Mouse (Mus musculus): ENCODE results near the gene Myo10. TPM values are rescaled to one million over a fixed set of nuclear protein-coding genes. Genes with fewer than 3 reads are reported as not detected.

The Myo10 gene
- polyA plus RNA-seq, 1 experiment from 2014 or later, result 77.7 TPM

GRCm38 (mm10) chr15:25695883-25696282 lies 73.6 kb downstream of the Myo10 start:
- Histone ChIP-seq H3K9ac (replicated peaks) (no peak overlapping the region), H3K27ac (replicated peaks) (no peak overlapping the region), H3K9me3 (no peaks in the 10 kb centered on the region), H3K4me1 (peaks cover 9% of the 10 kb centered on the region; the same call in 1 of the 2 replicates), H3K4me3 (no peak overlapping the region), H3K4me2 (replicated peaks) (no peak overlapping the region), H3K36me3 (no peaks in the 10 kb centered on the region), H3K27me3 (no peaks in the 10 kb centered on the region; the same call in 1 of the 2 replicates)
- 82% methylated on average over 7 of the region's 7 CpGs for WGBS
- ATAC-seq (ENCODE audit: low FRiP score, low read depth), result no peak

DNA sequence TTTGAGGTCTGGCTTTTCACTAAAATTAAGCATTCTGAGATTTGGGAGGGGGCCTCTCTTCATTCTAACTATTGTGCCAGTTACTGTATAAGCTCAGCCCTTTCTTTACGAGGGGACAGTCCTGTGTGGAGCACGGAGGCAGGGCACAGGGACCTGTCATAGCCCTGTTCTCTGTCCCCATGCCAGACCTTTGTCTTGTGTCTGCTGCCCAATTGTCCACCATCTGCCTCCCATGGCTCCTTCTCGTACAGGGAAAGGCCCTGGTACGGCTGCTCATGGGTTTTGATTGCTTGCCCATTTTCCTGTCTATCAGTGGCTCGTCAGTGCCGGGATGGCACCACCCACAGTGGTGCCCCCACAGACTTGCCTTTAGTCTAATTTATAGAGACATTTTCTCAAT lies 74.3 kb downstream of the Myo10 start:
- no peak overlapping the region for H3K4me2 ChIP-seq (replicated peaks)
- H3K9ac ChIP-seq (replicated peaks), result no peak overlapping the region
- H3K4me3 ChIP-seq, result no peak overlapping the region
- ATAC-seq (ENCODE audit: low FRiP score, low read depth), result no peak
- no peaks in the 10 kb centered on the region; the same call in 1 of the 2 replicates for H3K27me3 ChIP-seq
- WGBS, result 97% methylated on average over 6 of the region's 6 CpGs
- H3K4me1 ChIP-seq, result 0 out of 2 replicates have a peak, but pooled peaks cover 5% of the 10 kb centered on the region
- no peaks in the 10 kb centered on the region for H3K9me3 ChIP-seq
- peaks cover 2% of the 10 kb centered on the region; the same call in 1 of the 2 replicates for H3K36me3 ChIP-seq
- H3K27ac ChIP-seq (replicated peaks), result no peak overlapping the region

GRCm38 (mm10) chr15:25699032-25699557 lies 76.8 kb downstream of the Myo10 start:
- ATAC-seq (ENCODE audit: low FRiP score, low read depth), result no peak
- Histone ChIP-seq H3K9ac (replicated peaks) (no peak overlapping the region), H3K4me1 (no peaks in the 10 kb centered on the region), H3K4me2 (replicated peaks) (no peak overlapping the region), H3K36me3 (peaks cover 14% of the 10 kb centered on the region), H3K27me3 (no peaks in the 10 kb centered on the region), H3K27ac (replicated peaks) (no peak overlapping the region), H3K9me3 (peaks cover 3% of the 10 kb centered on the region; the same call in 1 of the 2 replicates), H3K4me3 (no peak overlapping the region)
- WGBS, result 83% methylated on average over 4 of the region's 4 CpGs

- H3K36me3 ChIP-seq, result peaks cover 21% of the 10 kb centered on the region
- ATAC-seq (ENCODE audit: low FRiP score, low read depth), result no peak
- no peaks in the 10 kb centered on the region for H3K4me1 ChIP-seq
- no peak overlapping the region for H3K4me3 ChIP-seq
- H3K9me3 ChIP-seq, result peaks cover 3% of the 10 kb centered on the region; the same call in 1 of the 2 replicates
- no peak overlapping the region for H3K9ac ChIP-seq (replicated peaks)
- no peak overlapping the region for H3K4me2 ChIP-seq (replicated peaks)
- no peak overlapping the region for H3K27ac ChIP-seq (replicated peaks)
- WGBS, result 95% methylated on average over 5 of the region's 5 CpGs
- H3K27me3 ChIP-seq, result no peaks in the 10 kb centered on the region
These were observed 80.3 kb downstream of the Myo10 start for GRCm38 (mm10) chr15:25702602-25703001.

DNA sequence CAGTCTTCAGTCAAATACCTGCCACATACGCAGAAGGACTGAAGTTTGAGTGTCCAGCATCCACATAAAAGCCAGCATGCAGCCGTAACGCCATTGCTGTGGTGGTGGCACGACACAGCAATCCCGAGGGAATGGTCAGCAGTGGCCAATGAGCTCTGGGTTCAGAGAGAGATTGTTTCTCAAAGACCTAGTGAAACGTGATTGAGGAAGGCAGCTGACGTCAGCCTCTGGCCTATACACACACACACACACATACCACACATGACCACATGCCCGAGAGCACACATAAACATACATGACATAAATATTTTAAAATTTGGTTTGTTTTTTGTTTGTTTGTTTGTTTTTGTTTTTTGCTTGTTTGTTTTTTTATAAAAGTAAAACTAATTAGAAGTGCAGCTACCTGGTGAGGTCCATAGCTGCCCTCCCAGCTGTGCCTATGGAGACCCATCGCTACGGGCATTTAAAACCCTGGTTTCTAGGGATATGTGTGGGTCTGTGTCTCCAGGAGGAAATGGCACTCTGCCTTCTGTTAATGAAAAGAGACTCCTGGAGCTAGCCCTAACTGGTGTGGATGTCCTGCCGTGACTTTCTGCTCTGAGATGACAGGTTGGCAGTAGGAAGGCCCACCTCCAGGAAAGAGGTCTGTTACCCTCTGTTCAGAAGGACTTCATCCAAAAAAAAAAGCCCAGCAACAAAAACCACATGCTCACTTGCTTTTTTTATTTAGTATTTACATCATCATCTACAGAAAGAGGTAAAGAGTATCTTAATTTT lies 82.7 kb downstream of the Myo10 start:
- Histone ChIP-seq H3K9ac (replicated peaks) (no peak overlapping the region), H3K27me3 (no peaks in the 10 kb centered on the region), H3K27ac (replicated peaks) (no peak overlapping the region), H3K4me2 (replicated peaks) (no peak overlapping the region), H3K4me1 (no peaks in the 10 kb centered on the region), H3K36me3 (peaks cover 21% of the 10 kb centered on the region), H3K4me3 (no peak overlapping the region), H3K9me3 (peaks cover 3% of the 10 kb centered on the region; the same call in 1 of the 2 replicates)
- no peak for ATAC-seq (ENCODE audit: low FRiP score, low read depth)
- 87% methylated on average over 11 of the region's 11 CpGs for WGBS

GRCm38 (mm10) chr15:25706874-25707554 lies 84.7 kb downstream of the Myo10 start:
- Histone ChIP-seq H3K27me3 (no peaks in the 10 kb centered on the region), H3K4me2 (replicated peaks) (no peak overlapping the region), H3K9me3 (peaks cover 3% of the 10 kb centered on the region; the same call in 1 of the 2 replicates), H3K9ac (replicated peaks) (no peak overlapping the region), H3K4me3 (no peak overlapping the region), H3K27ac (replicated peaks) (no peak overlapping the region), H3K4me1 (no peaks in the 10 kb centered on the region), H3K36me3 (peaks cover 17% of the 10 kb centered on the region)
- 88% methylated on average over 19 of the region's 19 CpGs for WGBS
- no peak for ATAC-seq (ENCODE audit: low FRiP score, low read depth)

DNA sequence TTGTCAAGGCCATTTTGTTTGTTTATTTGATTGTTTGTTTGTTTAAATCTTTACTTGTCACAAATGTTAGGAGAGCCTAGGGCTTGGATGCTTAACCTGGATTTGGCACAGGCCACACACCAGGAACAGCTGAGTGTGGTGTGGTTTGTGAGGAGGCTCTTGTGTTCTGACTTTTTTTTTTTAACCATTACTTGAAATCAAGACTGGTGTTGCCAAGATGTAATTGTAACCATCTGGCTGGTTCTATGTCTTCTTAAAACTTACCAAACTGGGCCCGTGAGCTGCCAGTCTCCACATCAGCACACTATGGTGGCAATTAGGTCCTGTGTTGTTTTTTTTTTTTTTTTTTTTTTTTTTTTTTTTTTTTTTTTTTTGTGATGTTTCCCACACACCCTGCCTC lies 85.6 kb downstream of the Myo10 start:
- no peaks in the 10 kb centered on the region for H3K4me1 ChIP-seq
- H3K4me2 ChIP-seq (replicated peaks), result no peak overlapping the region
- 87% methylated on average over 1 of the region's 1 CpGs for WGBS
- no peak for ATAC-seq (ENCODE audit: low FRiP score, low read depth)
- H3K9me3 ChIP-seq, result no peaks in the 10 kb centered on the region
- H3K4me3 ChIP-seq, result no peak overlapping the region
- H3K27ac ChIP-seq (replicated peaks), result no peak overlapping the region
- H3K36me3 ChIP-seq, result peaks cover 9% of the 10 kb centered on the region
- H3K27me3 ChIP-seq, result no peaks in the 10 kb centered on the region
- H3K9ac ChIP-seq (replicated peaks), result no peak overlapping the region

- H3K4me3 ChIP-seq, result no peak overlapping the region
- H3K9me3 ChIP-seq, result no peaks in the 10 kb centered on the region
- H3K9ac ChIP-seq (replicated peaks), result no peak overlapping the region
- H3K4me2 ChIP-seq (replicated peaks), result no peak overlapping the region
- no peak overlapping the region for H3K27ac ChIP-seq (replicated peaks)
- WGBS, result 96% methylated on average over 10 of the region's 10 CpGs
- H3K4me1 ChIP-seq, result peaks cover 10% of the 10 kb centered on the region
- no peaks in the 10 kb centered on the region for H3K27me3 ChIP-seq
- peaks cover 3% of the 10 kb centered on the region; the same call in 1 of the 2 replicates for H3K36me3 ChIP-seq
- no peak for ATAC-seq (ENCODE audit: low FRiP score, low read depth)
These were observed 88.6 kb downstream of the Myo10 start for GRCm38 (mm10) chr15:25710876-25711275.

GRCm38 (mm10) chr15:25712877-25713276 lies 90.6 kb downstream of the Myo10 start:
- Histone ChIP-seq H3K9ac (replicated peaks) (no peak overlapping the region), H3K36me3 (no peaks in the 10 kb centered on the region), H3K4me3 (no peak overlapping the region), H3K27ac (replicated peaks) (no peak overlapping the region), H3K4me2 (replicated peaks) (no peak overlapping the region), H3K4me1 (peaks cover 16% of the 10 kb centered on the region), H3K9me3 (no peaks in the 10 kb centered on the region), H3K27me3 (no peaks in the 10 kb centered on the region)
- 63% methylated on average over 4 of the region's 4 CpGs for WGBS
- no peak for ATAC-seq (ENCODE audit: low FRiP score, low read depth)

DNA sequence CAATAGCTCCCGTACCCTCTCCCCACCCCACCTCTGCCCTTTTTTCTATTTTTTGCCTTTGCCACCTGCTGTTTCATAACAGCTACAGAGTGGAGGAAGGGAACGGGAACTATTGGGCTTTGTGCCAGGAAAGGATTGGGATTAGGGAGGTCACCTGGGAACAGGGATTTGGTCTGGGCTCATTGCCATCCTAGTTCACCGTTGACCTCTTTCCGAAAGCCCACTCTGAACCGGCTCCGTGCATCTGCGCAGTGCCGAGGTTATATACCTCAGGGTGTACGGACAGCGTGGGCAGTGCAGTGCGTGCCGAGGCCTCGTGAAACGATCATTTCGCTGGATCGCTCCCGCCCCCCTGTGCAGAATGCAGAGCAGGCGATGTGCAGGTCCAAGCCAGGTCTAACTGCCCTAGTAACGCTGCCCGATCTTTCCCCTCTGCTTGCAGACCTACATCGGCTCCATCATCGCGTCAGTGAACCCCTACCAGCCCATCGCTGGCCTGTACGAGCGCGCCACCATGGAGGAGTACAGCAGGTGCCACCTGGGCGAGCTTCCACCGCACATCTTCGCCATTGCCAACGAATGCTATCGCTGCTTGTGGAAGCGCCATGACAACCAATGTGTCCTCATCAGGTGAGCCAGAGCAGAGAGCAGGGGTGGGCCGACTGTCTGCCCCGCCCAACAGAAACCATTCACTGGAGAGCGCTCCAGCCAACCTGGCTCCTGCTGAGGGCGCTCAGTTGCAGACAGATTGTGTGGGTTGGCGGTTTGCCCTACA lies 91.4 kb downstream of the Myo10 start:
- Histone ChIP-seq H3K36me3 (no peaks in the 10 kb centered on the region), H3K4me1 (peaks cover 16% of the 10 kb centered on the region), H3K27ac (replicated peaks) (no peak overlapping the region), H3K9me3 (no peaks in the 10 kb centered on the region), H3K27me3 (no peaks in the 10 kb centered on the region), H3K9ac (replicated peaks) (no peak overlapping the region), H3K4me3 (peak overlapping the region; percentile 24), H3K4me2 (replicated peaks) (peak overlapping the region; percentile 43)
- WGBS, result 43% methylated on average over 38 of the region's 38 CpGs
- peak; percentile 42 for ATAC-seq (ENCODE audit: low FRiP score, low read depth)

DNA sequence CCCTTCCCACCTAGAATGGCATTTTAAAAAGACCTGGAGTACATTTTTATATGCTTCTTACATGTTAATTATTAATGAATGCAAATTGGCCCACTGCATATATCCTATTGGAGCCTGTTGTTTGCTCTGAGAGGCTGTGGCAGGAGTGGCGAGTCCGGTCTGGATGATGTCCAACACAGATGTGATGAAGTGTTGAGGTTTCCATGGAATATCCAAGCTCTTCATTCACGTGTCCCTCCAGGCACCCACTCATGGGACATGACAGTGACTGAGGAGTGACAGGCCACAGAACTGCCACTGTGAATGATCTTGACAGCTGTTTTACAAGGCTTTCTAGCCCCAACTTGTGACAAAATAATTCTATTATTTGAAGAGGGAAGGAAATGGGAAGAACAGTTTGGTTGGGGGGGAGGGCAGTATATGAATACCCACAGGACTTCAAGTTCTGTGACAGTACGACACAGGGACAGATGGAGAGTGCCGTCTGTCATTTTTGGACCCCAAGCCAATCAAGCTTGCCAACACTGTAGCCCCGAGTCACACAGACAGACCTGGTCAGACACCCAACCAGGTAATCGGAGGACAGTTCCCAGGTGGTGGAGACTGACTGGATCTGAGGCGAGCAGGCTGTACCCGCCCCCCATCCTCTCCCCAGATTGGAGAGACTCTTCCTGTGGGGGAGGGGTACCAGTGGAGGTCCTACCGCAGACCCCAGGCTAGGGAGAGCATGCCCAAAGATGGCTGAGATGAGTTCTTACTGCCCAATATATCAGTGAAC lies 93.1 kb downstream of the Myo10 start:
- Histone ChIP-seq H3K9me3 (no peaks in the 10 kb centered on the region), H3K4me2 (replicated peaks) (no peak overlapping the region), H3K36me3 (no peaks in the 10 kb centered on the region), H3K4me1 (peaks cover 16% of the 10 kb centered on the region), H3K4me3 (no peak overlapping the region), H3K9ac (replicated peaks) (no peak overlapping the region), H3K27ac (replicated peaks) (no peak overlapping the region), H3K27me3 (no peaks in the 10 kb centered on the region)
- ATAC-seq (ENCODE audit: low FRiP score, low read depth), result no peak
- 77% methylated on average over 10 of the region's 10 CpGs for WGBS
